Mouse (Mus musculus) forebrain, embryonic 10.5 days (tissue): ENCODE data around the gene Thra. TPM values are rescaled to one million over a fixed set of nuclear protein-coding genes. Genes with fewer than 3 reads are reported as not detected.

ENCODE experiments used
- DNase-seq: peaks from one replicate; pipeline ENCODE4 v3.0.0-alpha.2; 2017; ENCODE audit warnings: low spot score; ENCODE audit errors: extremely low spot score
- H3K27ac ChIP-seq: fragments of 300-500 bp; sonication (generic); 2 replicates; pipeline ENCODE4 v1.5.1; 2016; ENCODE audit warnings: mild to moderate bottlenecking
- H3K27me3 ChIP-seq: fragments of 300-500 bp; sonication (generic); 2 replicates; pipeline ENCODE4 v1.6.1; 2016; ENCODE audit warnings: mild to moderate bottlenecking; ENCODE audit not compliant: poor library complexity, severe bottlenecking
- H3K36me3 ChIP-seq: fragments of 300-500 bp; sonication (generic); replicated peaks from 2 replicates; pipeline ENCODE4 v1.6.1; 2016; ENCODE audit warnings: mild to moderate bottlenecking, moderate library complexity
- H3K4me1 ChIP-seq: fragments of 300-500 bp; sonication (generic); 2 replicates; pipeline ENCODE4 v1.6.1; 2016
- H3K4me3 ChIP-seq: fragments of 300-500 bp; sonication (generic); 2 replicates; pipeline ENCODE4 v1.5.1; 2016; ENCODE audit warnings: mild to moderate bottlenecking, moderate library complexity
- H3K9me3 ChIP-seq: fragments of 300-500 bp; sonication (generic); 2 replicates; pipeline ENCODE4 v1.6.1; 2016; ENCODE audit warnings: mild to moderate bottlenecking, moderate library complexity
- WGBS: fragments of 180-500 bp; shearing (Covaris S2); methylation state at CpG from one replicate; pipeline ENCODE4 v1.1.7; 2016; 5-methylcytosine and 5-hydroxymethylcytosine counted together
- polyA plus RNA-seq: library from polyadenylated mRNA; unstranded; fragments of >200 nt; fragmentation: Nextera tagmentation; extraction: Ambion mirVana; gene quantifications from 2 replicates; pipeline ENCODE4 v1.2.1, GENCODE M21; 2016

Thra gene
- 9.5 and 10.9 TPM in 2 replicates for polyA plus RNA-seq

DNA sequence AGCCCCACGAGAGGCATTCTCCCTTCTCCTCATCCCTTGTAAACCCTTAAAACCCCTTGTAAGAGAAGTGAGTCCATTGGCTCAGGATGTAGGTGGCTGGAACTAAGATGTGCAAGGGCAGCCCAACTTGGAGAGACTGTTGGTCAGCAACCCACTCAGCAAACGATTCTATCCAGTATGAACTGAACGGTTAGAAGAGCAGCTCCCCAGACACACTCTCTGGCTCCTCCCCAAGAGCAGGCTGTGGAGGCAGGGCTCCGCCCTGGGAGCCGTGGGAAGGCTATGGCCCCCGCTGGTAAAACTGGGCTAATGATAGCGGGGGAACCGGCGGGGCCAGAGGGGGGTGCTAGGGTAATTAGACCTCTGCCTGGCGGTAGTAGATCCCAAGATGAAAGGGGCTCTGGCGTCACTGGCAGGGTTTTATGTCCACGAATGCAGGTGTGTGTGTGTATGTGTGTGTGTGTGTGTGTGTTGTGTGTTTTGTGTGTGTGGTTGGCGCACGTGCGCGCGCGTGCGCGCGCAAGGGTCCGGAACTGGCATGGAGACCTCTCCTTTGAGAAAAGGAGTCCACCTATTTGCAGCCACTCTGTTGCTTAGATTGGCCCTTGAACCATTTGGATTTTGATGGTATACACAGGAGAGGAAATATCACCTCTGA, at the start of gene Thra:
Gene Thra (plus strand): TSS at position 246 of the 658 bp plus-strand sequence.
- DNase-seq, result peak; percentile 74
- Histone ChIP-seq H3K9me3 (no peaks in the 10 kb centered on the region), H3K27me3 (peaks cover 12% of the 10 kb centered on the region), H3K4me1 (peaks cover 75% of the 10 kb centered on the region), H3K4me3 (peak within 1 kb of the TSS; percentile 69), H3K36me3 (no peaks in the 10 kb centered on the region), H3K27ac (peak within 1 kb of the TSS; percentile 97)
- WGBS, result under 1% methylated on average over 22 of the region's 22 CpGs

- Histone ChIP-seq H3K4me1 (no peaks in the 10 kb centered on the region), H3K9me3 (no peaks in the 10 kb centered on the region), H3K4me3 (no peak overlapping the region), H3K36me3 (peaks cover 88% of the 10 kb centered on the region), H3K27me3 (no peaks in the 10 kb centered on the region), H3K27ac (no peak overlapping the region)
- no peak for DNase-seq
- WGBS, result 79% methylated on average over 13 of the region's 13 CpGs
Measured at GRCm38 (mm10) chr11:98693201-98693600, 47.2 kb upstream of the Thra start.

DNA sequence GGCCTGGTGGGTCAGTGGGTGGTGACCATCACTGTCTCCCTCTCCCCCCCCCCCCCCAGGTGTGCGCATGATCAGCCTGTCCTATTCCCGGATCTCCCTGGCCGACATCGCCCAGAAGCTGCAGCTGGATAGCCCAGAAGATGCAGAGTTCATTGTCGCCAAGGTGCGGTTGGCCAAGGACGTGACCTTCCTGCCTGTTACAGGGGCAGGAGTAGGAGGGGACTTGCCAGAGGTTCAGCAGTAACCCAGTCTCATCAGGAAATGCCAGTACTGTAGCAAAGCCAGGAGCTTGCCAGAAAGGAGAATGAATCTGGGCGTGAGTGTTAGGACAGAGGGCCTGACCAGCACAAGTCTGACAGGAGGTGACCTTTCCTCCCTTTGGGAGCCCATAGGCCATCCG, 46.7 kb upstream of the Thra start:
- 97% methylated on average over 9 of the region's 9 CpGs for WGBS

GRCm38 (mm10) chr11:98694301-98694700, 46.1 kb upstream of the Thra start:
- no peak for DNase-seq
- Histone ChIP-seq H3K4me3 (no peak overlapping the region), H3K27me3 (no peaks in the 10 kb centered on the region), H3K27ac (no peak overlapping the region), H3K4me1 (no peaks in the 10 kb centered on the region), H3K9me3 (no peaks in the 10 kb centered on the region), H3K36me3 (peaks cover 80% of the 10 kb centered on the region)
- 87% methylated on average over 9 of the region's 9 CpGs for WGBS

More for the DNA sequence above, 46.7 kb upstream of the Thra start:
- DNase-seq, result no peak
- Histone ChIP-seq H3K9me3 (no peaks in the 10 kb centered on the region), H3K27ac (no peak overlapping the region), H3K4me1 (no peaks in the 10 kb centered on the region), H3K4me3 (no peak overlapping the region), H3K36me3 (peaks cover 84% of the 10 kb centered on the region), H3K27me3 (no peaks in the 10 kb centered on the region)

- H3K27me3 ChIP-seq, result 0 out of 2 replicates have a peak, but pooled peaks cover 4% of the 10 kb centered on the region
- H3K4me3 ChIP-seq, result no peak overlapping the region
- no peak overlapping the region for H3K27ac ChIP-seq
- peaks cover 69% of the 10 kb centered on the region for H3K36me3 ChIP-seq
- no peak for DNase-seq
- no peaks in the 10 kb centered on the region for H3K9me3 ChIP-seq
- WGBS, result 75% methylated on average over 14 of the region's 14 CpGs
- peaks cover 5% of the 10 kb centered on the region; the same call in 1 of the 2 replicates for H3K4me1 ChIP-seq
Measured at GRCm38 (mm10) chr11:98695408-98695807, 45.0 kb upstream of the Thra start.

DNA sequence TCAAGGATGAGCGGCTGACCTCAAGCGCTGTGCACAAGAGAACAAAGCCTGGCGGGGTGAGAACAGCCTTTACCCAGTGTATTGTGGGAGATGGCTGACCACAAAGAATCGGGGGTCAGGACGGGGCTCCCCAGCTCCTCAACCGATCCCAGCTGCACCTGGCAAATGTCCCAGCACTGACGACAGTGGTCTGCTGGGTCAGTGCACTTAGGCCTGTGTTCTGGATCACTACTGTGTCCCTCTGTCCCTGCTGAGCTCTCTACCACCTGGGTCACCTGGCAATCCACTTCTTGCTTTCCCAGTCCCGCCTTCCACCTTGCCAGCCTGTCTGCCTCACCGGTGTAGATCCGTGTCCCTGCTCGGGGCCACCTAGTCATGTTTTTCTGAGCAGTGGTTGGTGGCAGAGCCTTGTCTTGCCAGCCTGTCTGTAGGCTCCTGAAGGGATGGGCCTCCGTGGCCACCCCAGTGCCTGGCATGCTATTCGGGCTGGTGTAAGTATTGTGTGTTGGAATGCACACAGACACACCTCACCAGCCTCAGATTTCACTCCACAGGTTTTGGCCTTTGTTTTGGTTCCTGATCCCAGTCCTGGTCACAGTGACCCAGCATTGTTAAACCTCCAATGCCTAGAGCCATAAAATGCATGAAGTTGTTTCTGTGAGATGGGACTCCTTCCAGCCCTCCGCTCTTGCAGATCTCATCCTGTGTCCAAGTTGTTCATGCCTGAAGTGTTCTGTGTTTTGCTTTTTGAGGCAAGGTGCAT, 43.8 kb upstream of the Thra start:
- Histone ChIP-seq H3K9me3 (no peaks in the 10 kb centered on the region), H3K4me3 (no peak overlapping the region; the same call in 1 of the 2 replicates), H3K27me3 (peaks cover 15% of the 10 kb centered on the region; the same call in 1 of the 2 replicates), H3K36me3 (peaks cover 57% of the 10 kb centered on the region), H3K4me1 (peaks cover 13% of the 10 kb centered on the region; the same call in 1 of the 2 replicates), H3K27ac (no peak overlapping the region)
- WGBS, result 88% methylated on average over 14 of the region's 14 CpGs
- no peak for DNase-seq

GRCm38 (mm10) chr11:98697225-98697624, 43.2 kb upstream of the Thra start:
- Histone ChIP-seq H3K36me3 (peaks cover 51% of the 10 kb centered on the region), H3K9me3 (no peaks in the 10 kb centered on the region), H3K4me1 (peaks cover 13% of the 10 kb centered on the region; the same call in 1 of the 2 replicates), H3K4me3 (no peak overlapping the region), H3K27ac (no peak overlapping the region), H3K27me3 (peaks cover 19% of the 10 kb centered on the region; the same call in 1 of the 2 replicates)
- DNase-seq, result no peak
- 90% methylated on average over 12 of the region's 12 CpGs for WGBS

GRCm38 (mm10) chr11:98698849-98699640, 41.4 kb upstream of the Thra start:
- WGBS, result 87% methylated on average over 16 of the region's 16 CpGs
- H3K36me3 ChIP-seq, result peaks cover 33% of the 10 kb centered on the region
- no peak overlapping the region for H3K27ac ChIP-seq
- no peak overlapping the region for H3K4me3 ChIP-seq
- no peaks in the 10 kb centered on the region for H3K9me3 ChIP-seq
- DNase-seq, result no peak
- peaks cover 13% of the 10 kb centered on the region; the same call in 1 of the 2 replicates for H3K4me1 ChIP-seq
- H3K27me3 ChIP-seq, result peaks cover 19% of the 10 kb centered on the region; the same call in 1 of the 2 replicates

DNA sequence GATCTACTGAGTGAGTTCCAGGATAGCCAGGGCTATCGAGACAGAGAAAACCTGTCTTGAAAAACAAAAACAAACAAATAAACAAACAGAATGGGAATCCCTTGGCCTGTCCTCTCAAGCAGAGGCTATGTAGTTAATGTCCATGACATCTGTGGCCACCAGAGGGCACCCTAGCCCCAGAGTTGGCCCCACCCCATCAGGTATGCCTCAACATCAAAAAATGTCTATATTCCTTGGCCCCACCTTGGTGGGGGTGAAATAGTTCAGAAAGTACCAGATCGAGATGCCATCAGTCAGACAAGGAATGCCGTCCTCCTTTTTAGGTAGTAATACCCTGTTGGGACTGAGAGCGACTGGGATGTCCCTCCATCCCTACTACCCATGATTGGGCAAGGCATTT, 40.5 kb upstream of the Thra start:
- WGBS, result 44% methylated on average over 4 of the region's 4 CpGs
- Histone ChIP-seq H3K4me3 (no peak overlapping the region), H3K4me1 (peaks cover 13% of the 10 kb centered on the region; the same call in 1 of the 2 replicates), H3K27me3 (peaks cover 19% of the 10 kb centered on the region; the same call in 1 of the 2 replicates), H3K27ac (no peak overlapping the region), H3K9me3 (no peaks in the 10 kb centered on the region), H3K36me3 (peaks cover 33% of the 10 kb centered on the region)
- DNase-seq, result peak; percentile 63

- WGBS, result 33% methylated on average over 10 of the region's 10 CpGs
- Histone ChIP-seq H3K27ac (no peak within 1 kb of the TSS), H3K27me3 (peaks cover 19% of the 10 kb centered on the region; the same call in 1 of the 2 replicates), H3K4me1 (peaks cover 13% of the 10 kb centered on the region; the same call in 1 of the 2 replicates), H3K4me3 (no peak within 1 kb of the TSS), H3K36me3 (peaks cover 33% of the 10 kb centered on the region), H3K9me3 (no peaks in the 10 kb centered on the region)
- DNase-seq, result no peak
Measured at GRCm38 (mm10) chr11:98701213-98701670, 39.2 kb upstream of the Thra start, which contains the start of gene Csf3. Gene Csf3 (plus strand): TSS chr11:98701263.

DNA sequence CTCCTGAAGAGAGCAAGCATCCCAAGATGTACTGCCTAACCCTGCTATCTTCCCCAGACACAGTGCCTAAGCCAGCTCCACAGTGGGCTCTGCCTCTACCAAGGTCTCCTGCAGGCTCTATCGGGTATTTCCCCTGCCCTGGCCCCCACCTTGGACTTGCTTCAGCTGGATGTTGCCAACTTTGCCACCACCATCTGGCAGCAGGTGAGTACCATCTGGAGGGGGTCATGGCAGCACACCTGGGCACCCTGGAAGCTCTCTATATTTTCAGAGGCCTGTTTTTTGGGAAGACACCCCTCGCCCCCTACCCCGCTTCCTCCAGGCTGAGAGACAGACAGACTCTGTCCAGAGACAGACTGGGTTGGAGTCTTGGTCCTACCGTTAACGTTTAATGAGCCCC, 38.1 kb upstream of the Thra start:
- H3K9me3 ChIP-seq, result no peaks in the 10 kb centered on the region
- peaks cover 13% of the 10 kb centered on the region; the same call in 1 of the 2 replicates for H3K4me1 ChIP-seq
- H3K27me3 ChIP-seq, result peaks cover 19% of the 10 kb centered on the region; the same call in 1 of the 2 replicates
- H3K27ac ChIP-seq, result no peak overlapping the region
- no peak for DNase-seq
- WGBS, result 72% methylated on average over 5 of the region's 5 CpGs
- H3K4me3 ChIP-seq, result no peak overlapping the region
- H3K36me3 ChIP-seq, result peaks cover 35% of the 10 kb centered on the region

DNA sequence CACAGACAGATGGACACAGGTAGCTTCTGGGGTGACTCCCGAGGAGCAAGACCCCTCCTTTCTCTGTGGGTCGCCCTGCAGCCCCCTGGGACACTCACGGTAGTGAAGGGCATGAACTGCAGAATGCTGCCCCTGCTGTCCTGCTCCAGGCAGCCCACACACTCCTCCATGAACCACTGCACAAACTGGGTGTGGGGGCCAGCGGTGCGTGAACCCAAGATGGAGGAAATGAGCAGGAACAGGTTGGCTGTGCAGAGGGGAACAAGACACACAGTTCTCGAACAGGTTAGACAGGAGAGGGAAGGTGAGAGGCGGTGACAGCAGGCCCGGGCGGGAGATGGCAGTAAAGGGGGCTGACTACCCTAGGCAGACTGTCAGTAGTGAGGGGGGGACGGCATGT, 35.4 kb upstream of the Thra start:
- Histone ChIP-seq H3K36me3 (peaks cover 61% of the 10 kb centered on the region), H3K27ac (no peak overlapping the region), H3K4me1 (peaks cover 12% of the 10 kb centered on the region; the same call in 1 of the 2 replicates), H3K9me3 (no peaks in the 10 kb centered on the region), H3K27me3 (peaks cover 19% of the 10 kb centered on the region; the same call in 1 of the 2 replicates), H3K4me3 (no peak overlapping the region)
- DNase-seq, result no peak
- WGBS, result 92% methylated on average over 10 of the region's 10 CpGs
